Mouse (Mus musculus) gastrocnemius, postnatal 4 days (tissue): ENCODE results near the gene Msx3. TPM values are rescaled to one million over a fixed set of nuclear protein-coding genes. Genes with fewer than 3 reads are reported as not detected.

Experiments
- DNase-seq, 2 experiments: peaks; one replicate each; pipeline ENCODE4 v3.0.0; 2021 to 2022; ENCODE audit warnings: low spot score in 2 of 2, mixed read lengths in 2 of 2
- long read RNA-seq, 2 experiments: library from polyadenylated mRNA; stranded (forward); transcript quantifications; one replicate each; pipeline ENCODE4 v2.0.0; 2021
- total RNA-seq, 2 experiments: library from RNA; stranded (reverse); gene quantifications; 2 replicates each; pipeline ENCODE4 v1.2.3; 2021

Gene Msx3
- total RNA-seq = not detected
- long read RNA-seq, experiment 1 = 0 reads
- long read RNA-seq, experiment 2 = 0 reads

DNA sequence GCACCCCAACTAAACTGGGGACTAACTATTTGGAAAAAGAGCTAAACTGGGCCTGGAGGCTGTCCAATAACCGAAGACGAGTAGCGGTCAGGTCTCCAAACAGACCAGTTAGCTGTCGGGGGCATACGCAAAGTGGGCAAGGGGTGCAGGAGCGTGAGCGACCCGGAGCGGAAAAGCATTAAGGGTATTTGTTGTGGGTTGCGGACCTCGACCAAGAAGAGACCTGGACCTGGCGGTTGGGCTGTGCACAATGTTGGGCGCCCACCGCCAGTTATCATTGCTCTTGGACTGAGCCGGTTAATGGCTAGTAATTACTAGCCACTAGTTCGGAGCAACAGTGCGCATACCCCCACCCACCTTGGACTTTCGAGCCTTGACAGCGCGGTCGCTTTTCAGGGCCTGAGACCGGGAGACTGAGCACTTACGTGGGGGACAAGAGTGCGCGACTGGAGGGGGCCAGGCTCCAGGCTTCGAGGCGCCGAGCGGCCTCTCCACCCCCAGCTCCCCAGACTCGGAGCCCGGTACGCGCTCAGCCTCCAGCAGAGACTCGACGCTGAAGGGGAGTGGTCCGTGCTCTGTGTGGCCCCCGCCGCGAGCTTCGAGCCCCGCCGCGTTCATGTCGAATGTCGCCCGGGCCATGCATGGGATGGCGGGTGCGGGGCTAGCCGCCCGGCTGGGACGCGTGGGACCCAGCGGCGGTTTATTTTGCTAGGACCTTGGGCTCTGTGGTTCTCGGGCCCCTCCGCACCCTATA is at the start of gene Msx3:
Gene Msx3 (minus strand): TSS at position 729 of the 754 bp plus-strand sequence.
- DNase-seq = no peak

DNA sequence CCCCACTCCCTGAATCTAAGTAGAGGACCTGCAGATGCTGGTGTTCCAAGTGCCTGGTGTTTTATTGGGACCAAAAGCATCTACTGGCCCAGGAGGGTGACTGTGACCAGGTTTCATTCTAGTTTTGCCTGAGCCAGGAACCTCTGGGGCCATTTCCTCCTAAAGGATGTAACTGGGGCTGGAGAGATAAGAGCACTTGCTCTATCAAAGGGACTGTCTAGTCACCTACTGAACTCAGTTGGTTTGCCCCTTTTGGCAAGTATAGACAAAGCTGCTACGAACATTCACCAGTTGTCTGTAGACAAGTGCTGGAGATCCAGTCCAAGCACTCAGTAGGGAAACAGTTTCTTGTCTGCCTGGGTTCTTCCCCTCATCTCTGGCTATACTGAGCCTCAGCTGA is 49.6 kb upstream of the Msx3 start:
- DNase-seq = no peak

GRCm38 (mm10) chr7:140096055-140096454 is 47.2 kb upstream of the Msx3 start:
- no peak for DNase-seq

DNA sequence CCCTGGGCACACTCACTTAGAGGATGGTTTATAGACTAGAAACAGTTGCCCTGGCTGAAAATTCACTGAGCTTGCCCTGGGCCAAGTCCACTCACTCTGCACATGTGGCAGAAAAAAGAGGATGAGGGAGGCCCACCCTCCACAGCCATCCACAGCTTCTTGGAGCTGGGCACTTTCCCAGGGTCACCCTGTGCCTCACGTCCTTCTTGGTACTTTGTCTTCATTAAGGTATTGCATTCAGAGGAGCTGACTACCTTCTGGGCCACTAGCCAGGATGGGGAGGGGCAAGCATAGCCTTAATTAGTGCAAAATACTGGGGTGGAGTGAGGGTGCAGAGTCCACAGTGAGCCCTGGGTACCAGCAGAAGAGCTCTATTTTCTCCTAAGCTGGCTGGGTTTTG is 46.7 kb upstream of the Msx3 start:
- no peak for DNase-seq

- DNase-seq = no peak
Observed at GRCm38 (mm10) chr7:140094954-140095353, 46.1 kb upstream of the Msx3 start.

- DNase-seq = no peak
Observed at GRCm38 (mm10) chr7:140092924-140093528, 44.1 kb upstream of the Msx3 start, which contains the start of gene Prap1. Gene Prap1 (plus strand): TSS chr7:140093395.

- no peak for DNase-seq
Observed at GRCm38 (mm10) chr7:140090601-140091000, 41.7 kb upstream of the Msx3 start.

DNA sequence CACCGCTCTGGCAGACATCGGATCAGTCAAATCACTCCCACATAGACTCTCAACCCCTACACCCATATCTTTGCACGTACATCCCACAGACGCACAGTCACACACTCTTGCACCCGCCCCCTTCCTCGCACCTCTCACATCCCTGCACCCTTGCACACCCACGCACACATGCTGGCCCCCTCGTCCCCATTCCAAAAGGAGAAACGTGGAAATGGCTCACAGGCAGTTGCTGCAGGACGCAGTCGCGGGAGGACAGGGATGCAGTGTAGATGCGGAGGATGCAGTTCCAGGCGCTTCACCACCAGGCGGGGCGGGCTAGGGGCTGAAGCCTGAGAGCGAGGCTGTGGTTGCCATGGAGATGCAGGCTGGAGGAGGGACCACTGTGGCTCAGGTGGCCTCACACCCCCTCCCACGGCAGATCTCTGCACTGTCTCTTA is 33.4 kb upstream of the Msx3 start, which contains the start of gene Caly:
Gene Caly (minus strand): TSS at position 307 of the 437 bp plus-strand sequence.
- no peak for DNase-seq

DNA sequence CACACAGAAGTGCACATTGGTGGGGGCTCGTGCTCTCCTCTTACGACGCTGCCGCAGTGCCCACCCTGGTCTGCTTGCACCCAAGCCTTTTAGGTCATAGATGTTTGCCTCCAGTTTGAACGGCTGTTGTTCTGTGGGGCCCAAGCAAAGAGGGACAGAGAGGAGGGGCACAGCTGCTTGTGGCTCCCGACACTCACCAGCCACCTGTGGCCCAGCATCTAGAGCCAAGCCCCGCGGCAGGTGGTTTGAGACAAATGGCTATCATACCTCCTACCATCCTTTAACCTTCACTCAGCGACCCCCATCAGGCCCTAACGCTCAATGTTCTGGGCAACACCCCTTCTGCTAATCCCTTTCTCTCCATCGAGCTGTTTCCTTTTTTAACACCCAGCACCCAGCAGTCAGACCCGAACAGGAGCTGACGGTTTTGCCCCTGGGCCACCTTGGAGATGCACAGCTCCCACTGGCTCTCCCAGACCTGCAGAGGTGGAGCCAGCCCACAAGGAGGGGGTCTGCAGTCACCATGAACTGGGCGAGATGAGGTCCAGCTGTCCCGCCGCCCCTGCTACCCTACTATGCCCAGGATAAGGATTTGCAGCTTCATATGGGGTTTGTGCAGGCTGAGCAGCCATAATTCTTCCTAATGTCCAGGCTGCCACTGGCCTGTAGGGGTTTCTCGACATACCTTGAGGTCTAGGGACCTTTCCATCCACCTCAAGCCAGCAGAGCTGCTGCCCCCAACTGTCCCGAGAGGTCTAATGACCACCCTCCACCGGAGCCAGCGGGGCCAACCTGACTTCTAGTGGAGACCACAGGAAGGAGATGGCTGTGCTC is 32.7 kb upstream of the Msx3 start:
- DNase-seq = no peak

DNA sequence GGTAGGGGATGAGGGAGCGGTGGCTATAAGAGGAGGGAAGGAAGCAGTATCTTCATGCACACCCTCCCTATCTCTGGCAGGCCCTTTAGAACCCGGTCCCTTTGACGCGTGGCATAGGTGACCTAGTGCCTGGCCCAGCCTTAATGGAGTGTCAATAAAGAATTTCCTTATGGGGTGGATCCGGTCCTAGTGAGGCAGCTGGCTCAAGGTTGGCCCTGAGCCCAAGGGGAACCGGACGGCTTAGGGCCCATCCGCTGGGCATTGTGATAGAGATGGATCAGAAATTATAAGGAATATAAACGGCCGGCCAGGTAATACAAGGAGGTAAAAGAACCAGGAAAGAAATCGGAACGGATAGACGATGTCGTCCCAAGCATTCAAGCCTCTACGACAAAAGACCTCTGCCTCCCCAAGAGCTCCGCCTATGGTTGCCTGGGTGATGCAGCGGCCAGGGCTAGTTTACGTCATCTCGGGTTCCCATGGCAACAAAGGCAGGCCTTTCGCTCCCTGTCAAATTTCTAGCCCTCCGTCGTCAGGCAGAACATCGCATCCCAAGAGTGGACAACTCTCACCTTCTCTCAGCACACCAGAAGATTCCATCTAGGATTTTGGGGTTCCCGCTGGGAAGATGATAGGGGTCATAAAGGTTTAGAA is 31.7 kb upstream of the Msx3 start:
- DNase-seq = peak in 1 of 2 experiments; percentile 37

DNA sequence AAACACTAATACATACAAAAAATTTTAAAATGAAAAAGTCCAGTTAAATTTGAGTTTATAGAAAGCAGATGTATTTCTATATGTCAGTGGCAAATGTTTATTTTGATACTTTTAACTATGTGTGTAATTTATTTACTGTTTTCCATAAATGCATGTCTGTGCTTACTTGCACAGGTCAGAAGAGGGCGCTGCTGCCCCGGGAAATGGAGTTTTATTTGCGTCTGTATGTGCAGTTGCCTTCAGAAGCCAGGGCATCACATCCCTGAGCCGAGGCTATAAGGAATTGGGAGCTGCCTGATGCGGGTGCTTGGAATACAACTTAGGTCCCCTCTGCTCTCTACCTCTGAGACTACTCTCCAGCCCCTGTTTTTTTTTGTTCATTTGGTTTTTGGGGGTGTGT is 29.8 kb upstream of the Msx3 start:
- peak in 1 of 2 experiments; percentile 40 for DNase-seq

GRCm38 (mm10) chr7:140077698-140078097 is 28.8 kb upstream of the Msx3 start:
- no peak for DNase-seq

DNA sequence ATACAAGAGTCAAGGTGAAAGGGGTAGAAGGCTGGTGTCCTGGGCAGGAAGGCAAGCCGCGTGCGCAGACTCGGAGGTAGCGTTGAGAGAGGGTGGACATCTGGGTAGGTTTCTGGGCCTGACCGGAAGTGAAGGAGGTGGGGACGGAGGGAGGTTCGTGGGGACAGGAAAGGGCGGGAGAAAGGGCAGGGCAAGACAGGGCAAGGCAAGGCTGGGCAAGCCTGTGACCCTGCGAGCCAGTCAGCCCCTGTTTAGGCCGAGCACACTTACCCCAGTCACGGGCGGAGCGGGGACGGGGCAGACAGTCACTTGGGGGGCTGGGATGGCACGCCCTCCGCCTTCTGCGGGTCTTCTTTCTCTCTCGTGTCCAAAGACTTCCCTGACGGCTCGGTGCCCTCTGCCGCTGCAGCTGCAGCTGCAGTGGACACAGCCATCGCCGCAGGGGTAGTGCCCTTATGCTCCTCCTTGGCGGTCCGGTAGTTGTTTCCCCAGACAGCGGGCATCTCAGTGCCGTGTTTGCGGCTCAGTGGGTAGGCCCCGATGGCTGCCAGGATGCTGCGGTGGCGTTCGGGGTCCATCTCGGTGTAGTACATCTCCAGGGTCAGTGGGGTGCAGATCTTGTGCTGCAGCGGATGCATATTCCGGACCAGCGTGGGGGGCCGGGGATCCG is 21.3 kb upstream of the Msx3 start:
- DNase-seq = no peak

GRCm38 (mm10) chr7:140067397-140067796 is 18.5 kb upstream of the Msx3 start:
- DNase-seq = no peak

DNA sequence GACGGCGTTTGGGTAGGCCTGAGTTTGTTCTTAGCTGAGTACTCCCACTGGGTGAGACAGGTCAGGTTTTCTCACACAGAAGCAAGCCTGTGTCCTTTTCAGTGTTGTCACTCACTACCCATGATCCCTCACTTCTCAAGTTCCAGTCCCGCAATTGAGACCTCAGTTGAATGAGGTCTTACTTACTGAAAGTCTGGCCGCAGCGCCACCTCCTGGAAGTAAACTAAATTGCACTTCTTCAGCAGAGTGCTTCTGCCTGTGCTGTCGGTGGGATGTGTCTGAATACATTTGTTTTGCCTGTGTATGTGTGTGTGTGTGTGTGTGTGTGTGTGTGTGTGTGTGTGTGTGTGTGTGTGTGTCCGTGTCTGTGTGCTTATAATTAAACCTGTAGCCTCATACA is 14.2 kb upstream of the Msx3 start:
- DNase-seq = peak; percentile 31 to 59

GRCm38 (mm10) chr7:140062307-140062706 is 13.4 kb upstream of the Msx3 start:
- DNase-seq = no peak

DNA sequence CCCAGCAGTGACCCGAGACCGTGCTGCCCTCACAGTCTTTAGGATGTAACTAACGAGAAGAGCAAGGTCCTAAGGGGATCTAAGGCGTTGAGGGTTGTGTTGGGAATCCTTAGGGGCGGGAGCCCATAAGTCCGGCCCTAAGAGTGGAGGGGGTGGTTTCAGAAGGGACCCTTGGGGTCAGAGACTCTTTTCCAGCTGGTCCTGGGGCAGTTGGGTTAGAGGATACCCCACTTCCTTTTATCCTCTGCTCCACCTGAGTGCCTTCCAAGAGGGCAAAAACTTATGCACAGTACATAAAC is 12.9 kb upstream of the Msx3 start:
- DNase-seq = no peak

DNA sequence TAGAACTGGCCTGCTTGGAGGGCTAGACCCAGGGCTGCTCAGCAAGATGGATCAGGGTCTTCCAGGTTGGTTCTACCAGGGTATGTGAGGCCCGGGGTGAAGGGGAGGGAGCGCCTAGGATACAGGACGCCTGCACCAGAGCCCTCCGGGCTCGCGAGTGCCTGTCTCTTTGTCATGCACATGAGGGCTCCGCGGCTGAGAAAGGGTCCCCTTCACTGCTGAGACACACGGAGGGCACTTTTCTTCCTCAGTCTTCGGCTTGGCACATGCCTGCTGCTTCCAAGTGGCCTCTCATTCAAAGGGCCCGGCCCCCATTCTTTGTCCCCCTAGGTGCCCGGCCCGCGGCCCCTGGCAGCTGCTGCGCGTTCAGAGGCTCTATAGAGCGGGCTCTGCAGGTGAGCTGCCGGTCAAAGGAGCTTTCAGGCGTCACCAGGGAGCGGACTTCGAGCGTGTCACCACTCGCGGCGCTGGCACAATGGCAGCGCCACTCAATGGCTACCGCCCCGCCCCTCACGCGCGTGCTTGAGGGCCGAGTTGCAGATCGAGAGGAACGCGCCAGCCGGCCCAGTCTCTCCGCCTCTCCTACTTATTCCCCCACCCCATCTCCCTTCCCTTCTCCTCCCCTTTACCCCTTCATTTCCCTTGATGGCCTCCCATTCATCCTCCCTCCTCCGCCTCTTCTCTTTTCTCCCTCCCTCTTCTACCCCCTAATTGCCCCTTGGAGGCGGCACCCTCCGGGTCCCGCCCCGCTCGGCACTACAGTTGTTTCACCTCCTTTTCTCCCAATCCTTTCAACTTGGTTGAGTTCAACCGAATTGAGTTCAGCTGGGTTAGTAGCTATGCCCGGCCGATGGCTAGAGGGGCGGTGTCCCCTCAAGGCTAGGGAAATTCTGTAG is 12.3 kb upstream of the Msx3 start:
- no peak for DNase-seq

- DNase-seq = no peak
Observed at GRCm38 (mm10) chr7:140059601-140060000, 10.7 kb upstream of the Msx3 start.

DNA sequence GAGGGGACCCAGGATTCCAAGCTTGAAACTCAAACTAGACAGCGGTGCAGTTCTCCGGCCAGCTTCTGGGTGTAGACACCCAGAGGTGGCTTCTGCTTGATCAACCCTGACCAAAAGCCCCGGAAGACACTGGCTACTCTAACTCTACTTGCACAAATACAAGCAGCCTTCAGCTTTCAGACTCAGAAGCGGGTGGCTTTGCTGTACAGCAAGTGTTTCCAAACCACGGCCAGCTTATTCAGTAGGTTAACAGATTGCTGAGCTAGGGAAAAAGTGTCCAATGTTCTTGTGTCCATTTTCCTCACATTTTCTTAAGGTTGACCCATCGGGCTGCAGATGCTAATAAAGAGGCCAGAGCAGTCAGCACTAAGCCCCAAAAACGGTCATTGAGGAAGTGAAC is 9.6 kb upstream of the Msx3 start:
- no peak for DNase-seq
